Mouse (Mus musculus) kidney, postnatal 0 days (tissue): ENCODE measurements around the gene Rab20. TPM values are rescaled to one million over a fixed set of nuclear protein-coding genes. Genes with fewer than 3 reads are reported as not detected.

Experiments
- ATAC-seq: fragments of 200-750 bp; cut with Nextera tagmentation; replicated peaks from 2 replicates; pipeline ENCODE4 v1.8.0; 2017; ENCODE audit warnings: low read depth, moderate number of reproducible peaks, moderate TSS enrichment, moderate library complexity; ENCODE audit not compliant: low FRiP score
- DNase-seq: peaks from one replicate; pipeline ENCODE4 v3.0.0-alpha.2; 2016; ENCODE audit warnings: low spot score
- H3K27ac ChIP-seq: fragments of 300-500 bp; sonication (generic); 2 replicates; pipeline ENCODE4 v1.5.1; 2014; ENCODE audit warnings: mild to moderate bottlenecking
- H3K27me3 ChIP-seq: fragments of 300-500 bp; sonication (generic); 2 replicates; pipeline ENCODE4 v1.6.1; 2014; ENCODE audit warnings: low read length, mixed read lengths; ENCODE audit not compliant: insufficient read depth
- H3K36me3 ChIP-seq: fragments of 300-500 bp; sonication (generic); 2 replicates; pipeline ENCODE4 v1.6.1; 2014; ENCODE audit warnings: low read length, mixed read lengths; ENCODE audit not compliant: insufficient read depth
- H3K4me1 ChIP-seq: fragments of 300-500 bp; sonication (generic); replicated peaks from 2 replicates; pipeline ENCODE4 v1.6.1; 2014; ENCODE audit warnings: antibody characterized with exemption, low read length, mixed read lengths; ENCODE audit not compliant: insufficient read depth
- H3K4me2 ChIP-seq: fragments of 300-500 bp; sonication (generic); 2 replicates; pipeline ENCODE4 v1.6.1; 2014; ENCODE audit warnings: mild to moderate bottlenecking, low read length, moderate library complexity, mixed read lengths
- H3K4me3 ChIP-seq: fragments of 300-500 bp; sonication (generic); replicated peaks from 2 replicates; pipeline ENCODE4 v1.5.1; 2014; ENCODE audit warnings: low read depth, low read length
- H3K9ac ChIP-seq: fragments of 300-500 bp; sonication (generic); 2 replicates; pipeline ENCODE4 v1.6.1; 2014; ENCODE audit warnings: low read depth, low read length
- H3K9me3 ChIP-seq: fragments of 300-500 bp; sonication (generic); replicated peaks from 2 replicates; pipeline ENCODE4 v1.6.1; 2016; ENCODE audit warnings: low read length, inconsistent platforms, mixed read lengths
- CTCF ChIP-seq: IDR thresholded peaks from 2 replicates; pipeline ENCODE4 v1.5.1; 2016; ENCODE audit warnings: antibody characterized with exemption, low read depth, mild to moderate bottlenecking, moderate library complexity
- WGBS: fragments of 180-500 bp; shearing (Covaris S2); extraction: QIAGEN DNeasy Blood & Tissue Kit; methylation state at CpG from one replicate; pipeline ENCODE4 v1.1.7; 2014; 5-methylcytosine and 5-hydroxymethylcytosine counted together
- polyA plus RNA-seq: library from polyadenylated mRNA; unstranded; fragments of >200 nt; fragmentation: Nextera tagmentation; extraction: Ambion mirVana; gene quantifications from 2 replicates; pipeline ENCODE4 v1.2.1, GENCODE M21; 2015

The Rab20 gene
- polyA plus RNA-seq, 1 experiment from 2014 or later: 48.0 TPM

DNA sequence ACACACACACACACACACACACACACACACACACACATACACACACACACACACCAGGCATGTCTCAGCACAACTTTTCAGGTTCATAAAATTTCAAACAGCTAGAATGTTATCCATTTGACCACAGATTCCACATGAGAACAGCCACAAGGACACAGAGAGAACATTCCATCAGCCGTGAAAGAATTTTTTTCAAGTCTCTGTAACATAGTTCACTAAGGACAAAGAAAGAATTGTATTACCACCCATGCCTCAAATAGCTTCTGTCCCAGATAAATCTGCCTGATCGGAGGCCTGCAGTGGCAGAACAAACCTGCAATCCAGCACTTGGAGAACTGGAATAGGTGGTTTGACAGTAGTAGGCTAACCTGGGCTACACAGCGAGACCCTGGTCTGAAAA lies 21.2 kb downstream of the Rab20 start:
- Histone ChIP-seq H3K9ac (no peak overlapping the region), H3K27ac (peak overlapping the region; percentile 90)
- WGBS: 59% methylated on average over 3 of the region's 3 CpGs

DNA sequence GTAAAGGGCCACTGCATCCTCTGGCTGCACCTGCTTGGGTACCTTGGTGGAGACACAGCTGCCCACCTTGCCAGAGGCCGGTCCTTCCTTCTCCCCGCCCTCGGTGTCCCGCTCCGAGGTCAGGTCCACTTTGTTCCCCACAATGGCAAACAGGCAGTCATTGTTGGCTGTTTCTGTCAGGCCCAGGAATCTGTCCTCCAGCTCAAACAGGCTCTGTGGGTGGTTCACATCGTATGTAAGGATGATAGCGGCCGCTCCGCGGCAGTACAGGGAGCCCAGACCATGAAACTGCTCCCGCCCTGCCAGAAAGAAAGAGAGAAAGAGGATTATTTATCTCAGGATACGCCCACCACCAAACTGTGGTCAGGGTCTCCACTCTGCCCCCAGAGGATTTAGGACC lies 24.3 kb downstream of the Rab20 start:
- Histone ChIP-seq H3K36me3 (no peaks in the 10 kb centered on the region; the same call in 1 of the 2 replicates), H3K4me2 (no peak overlapping the region), H3K27ac (no peak overlapping the region), H3K27me3 (no peaks in the 10 kb centered on the region), H3K9me3 (no peaks in the 10 kb centered on the region), H3K4me3 (no peak overlapping the region), H3K4me1 (peaks cover 18% of the 10 kb centered on the region), H3K9ac (no peak overlapping the region)
- no peak for DNase-seq
- ATAC-seq: no peak
- no peak for TF ChIP-seq CTCF
- WGBS: 67% methylated on average over 12 of the region's 12 CpGs

More for the DNA sequence above, 21.2 kb downstream of the Rab20 start:
- ATAC-seq (no peak), DNase-seq (peak; percentile 52)
- H3K4me1 ChIP-seq: peaks cover 32% of the 10 kb centered on the region
- H3K4me3 ChIP-seq: no peak overlapping the region
- H3K27me3 ChIP-seq: no peaks in the 10 kb centered on the region
- H3K9me3 ChIP-seq: no peaks in the 10 kb centered on the region
- no peaks in the 10 kb centered on the region for H3K36me3 ChIP-seq
- H3K4me2 ChIP-seq: no peak overlapping the region
- TF ChIP-seq CTCF: no peak

DNA sequence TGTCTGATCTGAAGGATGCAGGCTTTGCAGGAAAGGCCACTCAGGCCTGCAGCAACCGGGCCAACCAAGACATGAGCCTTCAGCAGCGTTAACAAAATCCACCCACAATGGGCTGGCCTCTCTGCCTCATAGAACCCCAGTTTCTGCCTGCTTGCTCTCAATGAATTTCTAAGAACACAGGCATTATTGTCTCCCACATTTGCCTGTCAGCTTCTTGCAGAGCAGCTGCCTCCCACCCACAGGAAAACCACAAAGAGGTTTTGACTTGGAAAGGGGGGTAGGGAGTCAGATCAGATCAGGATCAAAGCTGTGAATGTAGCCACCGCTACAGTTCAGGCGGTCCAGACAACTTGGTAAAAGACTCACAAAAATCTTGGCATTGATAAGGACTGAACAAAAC lies 25.5 kb downstream of the Rab20 start:
- H3K27ac ChIP-seq: peak overlapping the region; percentile 25; the same call in 1 of the 2 replicates

DNA sequence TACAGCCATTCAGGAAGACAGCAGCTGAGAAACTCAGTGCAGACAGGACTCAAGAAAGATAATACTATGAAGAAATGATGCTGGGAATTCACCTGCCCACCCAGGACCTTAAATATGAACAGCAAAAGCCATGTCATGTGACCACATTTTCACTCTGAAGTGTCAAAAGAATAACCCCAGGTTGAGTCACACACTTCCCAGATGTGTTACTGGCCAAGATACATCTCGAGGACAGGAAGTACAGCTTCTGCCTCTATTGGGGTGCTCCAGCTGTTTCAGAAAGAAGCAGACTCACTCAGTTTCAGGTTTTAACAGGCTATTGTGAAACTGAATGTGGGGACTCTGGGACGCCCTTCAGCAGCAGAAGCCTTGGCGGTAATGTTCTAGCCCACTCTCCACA lies 26.0 kb downstream of the Rab20 start:
- no peaks in the 10 kb centered on the region for H3K27me3 ChIP-seq
- H3K9ac ChIP-seq: 0 out of 2 replicates have a peak overlapping the region, but pooled peaks have one; percentile 4
- ATAC-seq (no peak), DNase-seq (no peak)
- no peak overlapping the region for H3K4me3 ChIP-seq
- no peak for TF ChIP-seq CTCF
- H3K4me1 ChIP-seq: peaks cover 3% of the 10 kb centered on the region; the same call in 1 of the 2 replicates
- peak overlapping the region; percentile 25; the same call in 1 of the 2 replicates for H3K27ac ChIP-seq
- no peak overlapping the region for H3K4me2 ChIP-seq
- H3K36me3 ChIP-seq: peaks cover 16% of the 10 kb centered on the region
- no peaks in the 10 kb centered on the region for H3K9me3 ChIP-seq
- WGBS: 67% methylated on average over 3 of the region's 3 CpGs

More for the DNA sequence above, 25.5 kb downstream of the Rab20 start:
- no peak overlapping the region for H3K4me2 ChIP-seq
- ATAC-seq: no peak
- no peak for TF ChIP-seq CTCF
- H3K4me3 ChIP-seq: no peak overlapping the region
- no peaks in the 10 kb centered on the region for H3K27me3 ChIP-seq
- peaks cover 12% of the 10 kb centered on the region for H3K36me3 ChIP-seq
- no peaks in the 10 kb centered on the region for H3K9me3 ChIP-seq
- no peak overlapping the region for H3K9ac ChIP-seq
- peaks cover 7% of the 10 kb centered on the region; the same call in 1 of the 2 replicates for H3K4me1 ChIP-seq
- 51% methylated on average over 4 of the region's 4 CpGs for WGBS
- peak; percentile 37 for DNase-seq

DNA sequence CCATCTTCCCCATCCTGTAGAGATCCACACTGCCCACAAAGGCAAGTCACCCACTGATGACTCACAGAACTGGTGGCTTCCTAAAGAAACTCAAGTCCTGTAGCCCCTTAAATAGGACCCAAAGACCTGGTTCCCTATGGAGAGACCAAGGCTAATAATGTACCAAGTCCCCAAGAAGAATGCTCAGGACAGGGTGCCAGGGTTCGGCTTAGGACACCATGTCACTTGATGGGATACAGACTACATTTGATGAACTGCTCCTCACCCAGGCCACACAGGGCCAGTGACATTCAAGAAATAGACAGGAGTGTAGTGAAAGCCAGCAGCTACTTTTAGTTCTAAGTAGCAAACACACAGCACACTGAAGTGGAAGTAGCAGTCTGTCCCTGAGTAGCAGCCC lies 26.4 kb downstream of the Rab20 start:
- 100% methylated on average over 1 of the region's 1 CpGs for WGBS
- TF ChIP-seq CTCF: no peak
- DNase-seq: no peak
- Histone ChIP-seq H3K4me2 (no peak overlapping the region), H3K27ac (0 out of 2 replicates have a peak overlapping the region, but pooled peaks have one; percentile 25), H3K4me3 (no peak overlapping the region), H3K36me3 (peaks cover 19% of the 10 kb centered on the region), H3K4me1 (no peaks in the 10 kb centered on the region), H3K27me3 (no peaks in the 10 kb centered on the region), H3K9ac (0 out of 2 replicates have a peak overlapping the region, but pooled peaks have one; percentile 4), H3K9me3 (no peaks in the 10 kb centered on the region)
- no peak for ATAC-seq

DNA sequence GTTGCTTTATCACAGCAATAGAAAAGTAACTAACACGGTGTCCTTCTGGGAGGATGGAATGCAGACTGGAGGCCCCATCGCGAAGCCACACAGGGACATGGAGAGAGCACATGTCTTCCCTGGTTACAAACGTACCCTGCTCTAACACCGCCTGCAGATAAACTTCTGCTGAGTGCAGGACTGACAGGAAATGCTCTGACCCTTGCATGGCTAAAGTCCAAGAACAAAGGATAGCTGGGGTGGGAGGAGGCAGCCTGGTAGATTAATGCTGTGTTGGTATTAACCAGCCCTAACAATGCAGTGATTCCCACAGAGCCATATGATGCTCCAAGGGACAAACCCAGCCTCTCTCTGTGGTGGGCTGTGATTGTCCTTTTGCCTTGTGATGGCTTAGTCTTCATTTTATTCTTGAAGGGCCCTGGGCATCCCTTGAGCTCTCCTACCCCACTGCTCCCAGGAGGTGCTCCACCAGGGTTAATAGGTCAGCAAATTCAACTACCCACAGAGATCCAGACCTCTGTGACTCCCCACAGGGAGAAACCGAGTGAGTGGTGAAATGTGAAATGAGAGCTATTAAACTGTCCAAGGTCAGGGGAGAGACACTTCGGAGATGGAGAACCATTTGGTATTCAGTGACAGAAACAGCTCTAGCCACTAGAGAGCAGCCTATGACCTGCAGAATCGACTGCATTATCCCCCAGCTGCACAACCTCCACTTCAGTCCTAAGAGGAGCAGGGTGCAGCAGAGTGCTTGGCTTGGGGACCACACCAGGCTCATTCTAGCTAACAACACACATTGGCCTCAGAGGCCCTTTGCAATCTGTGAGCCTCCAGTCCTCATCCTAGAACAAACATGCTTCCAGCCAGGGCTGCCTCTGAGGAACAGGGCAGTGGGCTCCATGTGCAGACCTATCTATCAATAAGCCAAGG lies 28.1 kb downstream of the Rab20 start:
- Histone ChIP-seq H3K4me2 (no peak overlapping the region), H3K27ac (peak overlapping the region; percentile 21; the same call in 1 of the 2 replicates), H3K9me3 (no peaks in the 10 kb centered on the region), H3K4me1 (no peaks in the 10 kb centered on the region), H3K9ac (no peak overlapping the region), H3K27me3 (no peaks in the 10 kb centered on the region), H3K4me3 (no peak overlapping the region), H3K36me3 (peaks cover 33% of the 10 kb centered on the region)
- peak; percentile 77 for TF ChIP-seq CTCF
- WGBS: 20% methylated on average over 8 of the region's 8 CpGs
- peak; percentile 93 for DNase-seq
- peak; percentile 72 for ATAC-seq
